Mouse (Mus musculus) 3T3-L1 (cell line): ENCODE data around the gene Mthfr.

ENCODE experiments used
- DNase-seq: peaks from one replicate; pipeline ENCODE4 v3.0.0-alpha.2; 2015; ENCODE audit warnings: low read depth, low spot score

Gene Mthfr

DNA sequence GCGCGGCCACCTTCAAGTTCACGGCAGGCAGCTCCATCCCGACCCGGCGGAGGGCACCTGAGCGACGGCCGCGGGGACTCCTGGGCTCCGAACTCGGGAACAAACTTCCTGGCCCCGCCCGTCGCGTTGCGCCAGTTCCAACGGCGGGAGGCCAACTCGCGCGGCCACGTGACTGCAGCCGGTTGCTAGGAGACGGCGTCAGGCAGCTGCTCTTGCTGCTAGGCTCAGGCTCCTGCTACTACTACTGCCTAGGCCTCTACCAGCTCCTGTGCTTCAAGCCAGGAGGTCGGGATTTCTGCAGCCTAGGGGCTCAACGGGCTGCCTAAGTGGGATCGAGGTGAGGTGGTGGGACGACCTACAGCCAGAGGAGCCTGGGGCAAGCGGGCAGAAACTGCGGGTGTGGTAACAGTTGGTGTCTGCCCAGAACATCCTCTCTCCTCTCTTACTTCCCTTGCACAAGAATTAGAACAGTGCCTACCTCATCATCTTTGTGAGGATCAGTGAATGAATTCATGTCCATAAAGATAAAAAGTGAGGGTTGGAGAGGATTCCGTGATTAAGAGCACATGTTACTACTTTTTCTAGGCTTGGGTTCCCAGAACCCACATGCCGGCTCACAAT is 49.1 kb downstream of the Mthfr start, which contains the start of gene Agtrap:
Gene Agtrap (minus strand): TSS at position 125 of the 621 bp plus-strand sequence.
- DNase-seq: peak; percentile 85

DNA sequence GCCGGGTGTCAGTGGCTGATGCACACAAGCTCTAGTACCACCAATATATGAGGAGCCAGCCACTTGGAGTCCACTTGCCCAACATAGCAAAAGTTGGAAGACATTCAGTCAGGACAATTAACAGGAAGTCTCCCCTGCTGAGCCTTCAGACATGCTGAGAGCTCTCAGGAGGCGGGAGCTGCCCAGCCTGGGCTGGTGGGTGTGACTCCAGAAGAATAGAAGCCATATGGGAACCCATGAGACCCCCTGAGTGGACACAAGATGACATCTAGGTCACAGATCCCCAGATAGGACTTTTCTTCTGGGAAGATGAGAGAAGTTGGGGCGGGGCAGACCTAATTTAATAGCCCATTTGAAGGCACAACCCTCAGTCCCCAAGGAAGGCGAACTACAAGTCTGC is 50.3 kb downstream of the Mthfr start:
- DNase-seq: no peak

GRCm38 (mm10) chr4:148091181-148091580 is 52.3 kb downstream of the Mthfr start:
- DNase-seq: no peak

GRCm38 (mm10) chr4:148092551-148093271 is 53.8 kb downstream of the Mthfr start:
- no peak for DNase-seq

GRCm38 (mm10) chr4:148094161-148094560 is 55.3 kb downstream of the Mthfr start:
- DNase-seq: no peak

GRCm38 (mm10) chr4:148095081-148095480 is 56.2 kb downstream of the Mthfr start:
- no peak for DNase-seq

DNA sequence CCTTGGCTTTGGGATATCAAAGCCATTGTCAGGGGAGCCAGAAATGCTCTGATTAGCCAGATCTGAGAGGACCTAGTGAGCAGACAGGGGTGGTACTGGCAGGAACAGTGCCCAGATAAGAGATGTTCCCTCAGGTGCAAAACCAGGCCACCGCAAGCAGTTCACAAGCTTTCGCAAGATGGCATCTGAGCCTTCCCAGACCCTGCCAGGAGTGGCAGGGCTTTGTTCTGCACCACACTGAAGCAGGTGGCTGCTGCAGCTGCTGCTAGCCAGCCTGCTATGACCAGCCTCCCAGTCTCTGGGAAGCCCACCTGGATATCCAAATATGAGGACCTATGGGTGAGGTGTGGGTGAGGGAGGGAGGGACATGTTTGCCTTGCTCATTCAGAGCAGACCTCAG is 59.1 kb downstream of the Mthfr start:
- DNase-seq: no peak

- DNase-seq: no peak
These were observed 59.8 kb downstream of the Mthfr start for GRCm38 (mm10) chr4:148098666-148099065.

DNA sequence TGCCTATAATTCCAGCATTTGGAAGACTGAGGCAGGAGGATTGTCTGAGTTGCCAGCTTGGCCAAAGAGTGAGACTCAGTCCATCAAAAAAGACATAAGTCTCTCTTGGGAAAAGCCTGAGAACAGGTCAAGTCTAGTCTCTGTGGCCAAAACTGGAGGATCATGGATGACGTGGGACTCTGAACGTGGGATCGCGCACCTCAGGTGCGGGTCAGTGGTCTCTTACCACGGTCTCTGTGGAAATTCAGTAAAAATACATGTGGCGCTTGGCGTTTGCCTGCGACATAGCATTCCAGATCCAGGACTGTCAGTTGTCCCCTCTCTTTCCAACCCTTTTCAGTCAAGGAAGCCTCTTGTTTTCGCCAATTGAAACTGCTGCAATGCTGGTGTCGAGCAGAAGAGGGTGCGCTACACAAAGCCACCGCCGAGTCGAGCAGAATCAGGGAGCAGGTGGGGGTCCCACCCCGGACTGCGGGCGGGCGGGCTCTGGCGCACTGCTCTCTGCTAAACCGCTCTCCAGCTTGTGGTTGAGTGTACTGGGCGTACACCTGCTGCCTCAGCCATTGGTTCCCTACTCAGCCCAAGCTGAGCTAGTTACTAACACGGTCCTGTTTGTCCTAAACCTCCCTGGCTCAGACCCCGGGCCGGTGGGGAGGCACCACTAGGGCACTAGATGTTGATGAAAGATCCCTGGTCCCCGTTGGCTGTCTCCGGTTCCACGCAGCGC is 63.1 kb downstream of the Mthfr start:
- no peak for DNase-seq

GRCm38 (mm10) chr4:148104146-148104545 is 65.3 kb downstream of the Mthfr start:
- DNase-seq: no peak

DNA sequence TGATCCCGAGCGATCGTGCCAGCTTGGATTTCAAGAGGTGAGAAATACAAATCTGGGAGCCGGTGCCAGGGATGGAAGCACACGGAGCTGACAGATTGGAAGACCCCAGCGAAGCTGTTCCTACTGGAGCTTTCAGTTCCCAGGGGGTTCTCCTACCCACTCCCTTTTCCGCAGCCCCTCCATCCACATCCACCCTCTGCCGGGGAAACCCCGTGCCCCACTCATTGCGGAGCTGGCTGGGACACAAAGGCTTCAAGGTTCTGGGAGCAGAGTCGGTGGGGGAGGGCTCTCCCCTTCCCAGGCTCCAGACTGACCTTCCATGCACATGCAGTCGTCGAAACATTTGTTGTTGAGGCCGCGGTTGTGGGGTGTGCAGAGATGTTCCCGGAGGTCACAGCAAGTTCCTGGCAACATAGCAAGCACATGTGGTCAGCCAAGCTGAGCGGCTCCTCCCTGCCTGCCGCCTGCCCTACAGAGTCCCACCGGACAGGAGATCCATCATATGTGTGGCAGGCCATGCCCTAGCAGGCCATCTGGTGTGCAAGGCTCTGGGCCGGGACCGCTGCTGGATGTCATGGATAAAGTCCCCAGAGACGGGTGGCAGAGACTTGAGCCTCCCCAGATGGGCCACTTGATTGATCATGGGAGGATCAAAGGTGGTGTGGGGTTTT is 68.9 kb downstream of the Mthfr start:
- peak; percentile 83 for DNase-seq

DNA sequence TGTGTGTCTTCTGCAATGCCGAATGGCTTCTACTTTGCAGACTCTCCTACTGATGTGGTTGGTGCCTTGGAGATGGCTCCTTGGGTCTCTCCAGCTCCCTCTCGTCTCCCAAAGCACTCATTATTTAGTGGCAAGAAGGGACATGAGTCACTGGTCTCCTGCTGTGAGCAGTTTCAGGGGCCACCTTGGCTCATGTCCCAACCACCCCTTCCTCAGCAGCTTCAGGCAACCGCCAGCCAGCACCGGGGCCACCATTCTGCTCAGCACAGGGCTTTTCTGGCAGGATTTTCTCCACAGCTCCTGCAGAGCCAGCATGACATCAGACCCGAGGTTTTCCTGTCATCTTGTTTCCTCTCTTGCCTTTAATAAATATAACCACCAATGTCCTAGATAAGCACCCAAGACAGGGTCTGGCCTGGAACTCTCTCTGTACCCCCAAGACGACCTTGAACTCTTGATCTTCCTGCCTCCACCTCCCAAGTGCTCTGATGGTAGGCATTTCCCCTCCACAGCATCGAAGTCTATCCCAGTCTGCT is 69.8 kb downstream of the Mthfr start:
- DNase-seq: peak; percentile 26
